18 mouse cellular contexts compared by ENCODE assay signal in genomic region chr13:80992342-80992741, GRCm38 (mm10).
A peak's percentile ranks its signal among the peaks of the same experiment; 100 is the strongest.
DNase-seq lines count a peak whose midpoint lies in the region; ATAC-seq lines count a peak whose summit lies in the region.
"Had no signal": no experiment of that assay in that cellular context is flagged by ENCODE, and none has a peak within 500 bp of the region (broad histone marks: within the 10 kb centered on the region; RNA-seq: fewer than 3 reads in every experiment).

No protein-coding gene starts in this region.

- ATAC-seq in heart, embryonic 14.5 days (ENCODE audit: insufficient number of reproducible peaks, insufficient read depth, low FRiP score, low read depth): peak; percentile 79
- ATAC-seq: intestine, embryonic 16.5 days; liver, embryonic 12.5 days; Patski had no signal

- no peaks in the 10 kb centered on the region for H3K27me3 ChIP-seq in heart, embryonic 14.5 days (ENCODE audit: control insufficient read depth, insufficient read depth, low read length)
- H3K27me3 ChIP-seq: kidney, embryonic 15.5 days; limb, embryonic 12.5 days; liver, embryonic 12.5 days; midbrain, embryonic 12.5 days; Patski had no signal

- H3K27ac ChIP-seq in heart, embryonic 14.5 days (replicated peaks in 1 of 2; ENCODE audit: control insufficient read depth in 1 of 2, insufficient read depth in 1 of 2, low read depth in 2 of 2, low read length in 2 of 2): peak overlapping the region; percentile 14 to 79; a peak in 3 of 4 replicates
- H3K27ac ChIP-seq: hindbrain, embryonic 14.5 days; kidney, embryonic 15.5 days; limb, embryonic 12.5 days; liver, embryonic 12.5 days; midbrain, embryonic 12.5 days; stomach, postnatal 0 days had no signal

- peak; percentile 24 for DNase-seq in embryo, embryonic 10 days (ENCODE audit: low spot score)
- DNase-seq in embryo, embryonic 9.5 days (ENCODE audit: extremely low spot score): no peak
- DNase-seq in heart, postnatal 14 days: no peak
- peak; percentile 26 for DNase-seq in lung, postnatal 25 days (ENCODE audit: low spot score)
- DNase-seq in lung, postnatal 4 days: no peak
- peak; percentile 20 for DNase-seq in mesoderm, embryonic 11.5 days (ENCODE audit: low read depth, low spot score)
- DNase-seq in cerebellum, postnatal 4 days (ENCODE audit: low spot score in 2 of 2): no peak
- DNase-seq: adrenal gland, postnatal 10 days; cerebellum, adult 9-10 months had no signal

- no peak overlapping the region for H3K9ac ChIP-seq in heart, embryonic 14.5 days (ENCODE audit: low read length)
- H3K9ac ChIP-seq: hindbrain, embryonic 14.5 days; kidney, embryonic 15.5 days; limb, embryonic 12.5 days; liver, embryonic 12.5 days; midbrain, embryonic 12.5 days had no signal

- H3K36me3 ChIP-seq in heart, embryonic 14.5 days (ENCODE audit: control insufficient read depth, insufficient read depth, low read length): no peaks in the 10 kb centered on the region
- H3K36me3 ChIP-seq: kidney, embryonic 15.5 days; limb, embryonic 12.5 days; liver, embryonic 12.5 days; midbrain, embryonic 12.5 days had no signal

- whole genome bisulfite sequencing in heart, embryonic 14.5 days: 40% methylated on average over 2 of the region's 2 CpGs

- H3K9me3 ChIP-seq in heart, embryonic 14.5 days (ENCODE audit: control insufficient read depth, low read length): no peaks in the 10 kb centered on the region
- H3K9me3 ChIP-seq: kidney, embryonic 15.5 days; limb, embryonic 12.5 days; liver, embryonic 12.5 days; midbrain, embryonic 12.5 days had no signal

- peaks cover 9 to 27% of the 10 kb centered on the region in 2 experiments for H3K4me1 ChIP-seq in heart, embryonic 14.5 days (ENCODE audit: control insufficient read depth in 2 of 2, insufficient read depth in 2 of 2, low read length in 2 of 2)
- H3K4me1 ChIP-seq: kidney, embryonic 15.5 days; limb, embryonic 12.5 days; liver, embryonic 12.5 days; midbrain, embryonic 12.5 days had no signal

- intact Hi-C loops in heart, postnatal 14 days (cut with DNase I): no loop called here

- no peak overlapping the region for H3K4me2 ChIP-seq in heart, embryonic 14.5 days (ENCODE audit: low read length)
- H3K4me2 ChIP-seq: hindbrain, embryonic 14.5 days; kidney, embryonic 15.5 days; limb, embryonic 12.5 days; liver, embryonic 12.5 days; midbrain, embryonic 12.5 days had no signal

- no peak overlapping the region for H3K4me3 ChIP-seq in heart, embryonic 14.5 days (ENCODE audit: control insufficient read depth in 1 of 2, insufficient read depth in 1 of 2, low read depth in 1 of 2, low read length in 2 of 2)
- H3K4me3 ChIP-seq: kidney, embryonic 15.5 days; limb, embryonic 12.5 days; liver, embryonic 12.5 days; midbrain, embryonic 12.5 days had no signal

Comparison
In these comparisons a context has a peak if more than half of its experiments do, and no peak if none do; other contexts are left out.
1. DNase-seq: peak in embryo, embryonic 10 days (single experiment), lung, postnatal 25 days (single experiment) and mesoderm, embryonic 11.5 days (single experiment); none in embryo, embryonic 9.5 days (single experiment), heart, postnatal 14 days (0 of 2), lung, postnatal 4 days (0 of 2) and cerebellum, postnatal 4 days (0 of 2).